Mouse (Mus musculus) limb, embryonic 11.5 days (tissue): ENCODE data around the gene Svop. TPM values are rescaled to one million over a fixed set of nuclear protein-coding genes. Genes with fewer than 3 reads are reported as not detected.

ENCODE experiments used
- ATAC-seq: fragments of 200-750 bp; cut with Nextera tagmentation; 2 replicates; pipeline ENCODE4 v1.8.0; 2017; ENCODE audit warnings: low read depth; ENCODE audit not compliant: insufficient number of reproducible peaks, low FRiP score, low TSS enrichment
- DNase-seq: peaks from one replicate; pipeline ENCODE4 v3.0.0-alpha.2; 2015; ENCODE audit warnings: low spot score
- H3K27ac ChIP-seq: fragments of 300-500 bp; sonication (generic); replicated peaks from 2 replicates; pipeline ENCODE4 v1.5.1; 2014; ENCODE audit warnings: low read depth, mild to moderate bottlenecking, low read length
- H3K27me3 ChIP-seq: fragments of 300-500 bp; sonication (generic); 2 replicates; pipeline ENCODE4 v1.6.1; 2014; ENCODE audit warnings: mild to moderate bottlenecking, low read length, mixed read lengths; ENCODE audit not compliant: control insufficient read depth, insufficient read depth
- H3K36me3 ChIP-seq: fragments of 300-500 bp; sonication (generic); 2 replicates; pipeline ENCODE4 v1.6.1; 2014; ENCODE audit warnings: mild to moderate bottlenecking, low read length, moderate library complexity, mixed read lengths; ENCODE audit not compliant: control insufficient read depth, insufficient read depth
- H3K4me1 ChIP-seq: fragments of 300-500 bp; sonication (generic); 2 replicates; pipeline ENCODE4 v1.6.1; 2014; ENCODE audit warnings: low read length, mixed read lengths; ENCODE audit not compliant: control insufficient read depth, insufficient read depth
- H3K4me2 ChIP-seq: fragments of 300-500 bp; sonication (generic); 2 replicates; pipeline ENCODE4 v1.6.1; 2014; ENCODE audit warnings: low read depth, mild to moderate bottlenecking, moderate library complexity; ENCODE audit not compliant: severe bottlenecking
- H3K4me3 ChIP-seq: fragments of 300-500 bp; sonication (generic); 2 replicates; pipeline ENCODE4 v1.5.1; 2014; ENCODE audit warnings: low read depth, low read length
- H3K9ac ChIP-seq: fragments of 300-500 bp; sonication (generic); 2 replicates; pipeline ENCODE4 v1.6.1; 2014; ENCODE audit warnings: mild to moderate bottlenecking, low read length
- H3K9me3 ChIP-seq: fragments of 300-500 bp; sonication (generic); 2 replicates; pipeline ENCODE4 v1.6.1; 2016; ENCODE audit warnings: low read length; ENCODE audit not compliant: control insufficient read depth
- WGBS: fragments of 180-500 bp; shearing (Covaris S2); extraction: QIAGEN DNeasy Blood & Tissue Kit; methylation state at CpG from one replicate; pipeline ENCODE4 v1.1.7; 2014; 5-methylcytosine and 5-hydroxymethylcytosine counted together
- polyA plus RNA-seq: library from polyadenylated mRNA; unstranded; fragments of >200 nt; fragmentation: Nextera tagmentation; extraction: Ambion mirVana; gene quantifications from 2 replicates; pipeline ENCODE4 v1.2.1, GENCODE M21; 2014

Gene Svop
- polyA plus RNA-seq, 1 experiment from 2014 or later, result 0.24 TPM

DNA sequence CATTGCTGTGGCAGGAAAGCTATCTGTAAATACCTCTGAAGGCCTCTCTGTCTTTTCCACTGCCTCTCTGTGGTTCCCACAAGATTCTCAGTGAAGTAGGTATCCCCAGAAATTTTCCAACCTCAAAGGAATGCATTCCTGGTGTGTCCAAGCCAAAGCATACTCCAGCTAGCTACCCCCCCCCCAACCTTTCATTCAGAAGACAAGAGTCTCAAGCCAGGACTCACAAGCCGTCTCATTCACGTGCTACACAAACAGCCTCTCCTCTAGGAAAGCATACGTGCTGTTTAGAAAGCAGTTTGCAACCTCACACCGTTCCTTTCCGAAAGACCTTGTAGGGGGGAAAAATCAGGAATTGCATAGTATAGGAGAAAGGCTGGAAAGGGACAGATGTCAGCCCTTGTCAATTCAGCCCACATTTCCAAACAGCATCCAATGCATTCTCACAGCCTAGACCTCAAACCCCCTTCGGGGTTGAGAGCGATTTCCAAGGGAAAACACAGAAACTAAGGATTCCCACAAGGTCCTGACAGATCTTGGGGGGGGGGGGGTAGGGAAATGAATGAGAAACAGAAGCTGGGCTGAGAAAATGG is 853 bp downstream of the Svop start:
- DNase-seq, result no peak
- WGBS, result 24% methylated on average over 7 of the region's 7 CpGs
- no peak overlapping the region for H3K4me3 ChIP-seq

DNA sequence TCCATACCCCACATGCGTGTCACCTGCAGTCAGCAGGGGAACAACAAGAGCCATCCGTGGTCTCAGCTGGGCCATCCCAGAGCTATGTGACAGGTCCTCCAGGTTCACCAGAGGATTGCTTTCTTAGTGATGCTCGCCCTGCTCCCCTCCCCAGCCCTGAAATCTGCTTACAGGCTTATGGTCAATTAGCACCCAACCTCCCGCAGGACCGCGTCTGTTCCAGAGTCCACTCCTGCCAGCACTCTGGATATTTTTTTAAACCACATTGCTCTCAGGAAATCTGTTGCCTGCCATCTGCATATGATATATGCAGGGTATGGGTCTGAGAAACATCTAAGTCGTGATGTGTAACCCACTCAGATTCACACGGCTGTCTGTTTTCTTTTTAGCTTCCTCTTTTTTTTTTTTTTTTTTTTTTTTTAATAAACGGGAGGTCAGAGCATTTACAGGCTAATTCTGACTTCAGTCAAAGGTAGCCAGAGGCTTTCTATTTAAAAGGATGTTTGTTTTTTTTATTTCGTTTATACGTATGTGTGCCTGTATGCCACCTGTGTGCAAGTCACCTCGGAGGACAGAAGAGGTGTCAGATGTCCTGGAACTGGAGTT is 3.4 kb downstream of the Svop start:
- no peak for ATAC-seq
- 76% methylated on average over 12 of the region's 12 CpGs for WGBS

More for the DNA sequence above, 853 bp downstream of the Svop start:
- Histone ChIP-seq H3K27me3 (no peaks in the 10 kb centered on the region; the same call in 1 of the 2 replicates), H3K4me1 (no peaks in the 10 kb centered on the region; the same call in 1 of the 2 replicates), H3K9ac (no peak overlapping the region), H3K9me3 (no peaks in the 10 kb centered on the region), H3K4me2 (no peak overlapping the region; the same call in 1 of the 2 replicates), H3K27ac (no peak overlapping the region), H3K36me3 (no peaks in the 10 kb centered on the region)
- no peak for ATAC-seq

DNA sequence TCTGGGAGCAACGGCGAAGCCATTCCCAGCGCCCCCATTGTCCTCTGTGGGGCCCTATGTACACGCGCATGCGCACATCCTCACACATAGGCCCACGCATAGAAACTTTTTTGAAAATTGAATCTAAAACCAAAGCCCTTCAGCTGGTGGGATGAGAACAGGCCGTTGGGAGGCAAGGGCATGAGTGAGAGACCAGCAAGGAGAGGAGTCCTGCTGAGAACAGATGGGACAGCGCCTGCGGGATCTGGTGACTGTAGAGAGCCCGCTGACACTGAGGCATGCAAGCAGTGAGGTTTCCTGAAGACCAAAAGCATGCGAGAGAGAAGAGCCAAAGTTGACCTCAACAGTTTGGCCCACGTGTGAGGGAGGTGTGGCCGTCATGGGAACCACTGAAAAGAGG is 5.9 kb downstream of the Svop start:
- no peak overlapping the region for H3K4me2 ChIP-seq
- no peak for ATAC-seq

More for the DNA sequence above, 3.4 kb downstream of the Svop start:
- Histone ChIP-seq H3K27ac (no peak overlapping the region), H3K36me3 (no peaks in the 10 kb centered on the region), H3K4me3 (no peak overlapping the region), H3K27me3 (no peaks in the 10 kb centered on the region; the same call in 1 of the 2 replicates), H3K4me1 (no peaks in the 10 kb centered on the region; the same call in 1 of the 2 replicates), H3K9me3 (no peaks in the 10 kb centered on the region), H3K4me2 (no peak overlapping the region), H3K9ac (no peak overlapping the region)
- DNase-seq, result no peak

GRCm38 (mm10) chr5:114077009-114077408 is 14.4 kb downstream of the Svop start:
- Histone ChIP-seq H3K27ac (no peak overlapping the region), H3K36me3 (no peaks in the 10 kb centered on the region), H3K4me1 (no peaks in the 10 kb centered on the region), H3K9me3 (no peaks in the 10 kb centered on the region), H3K9ac (no peak overlapping the region; the same call in 1 of the 2 replicates), H3K27me3 (no peaks in the 10 kb centered on the region), H3K4me3 (no peak overlapping the region), H3K4me2 (no peak overlapping the region)
- WGBS, result 75% methylated on average over 8 of the region's 8 CpGs
- DNase-seq (no peak), ATAC-seq (no peak)

More for the DNA sequence above, 5.9 kb downstream of the Svop start:
- WGBS, result 78% methylated on average over 14 of the region's 14 CpGs
- Histone ChIP-seq H3K9ac (no peak overlapping the region), H3K36me3 (no peaks in the 10 kb centered on the region), H3K4me1 (no peaks in the 10 kb centered on the region), H3K4me3 (no peak overlapping the region), H3K9me3 (no peaks in the 10 kb centered on the region), H3K27me3 (no peaks in the 10 kb centered on the region), H3K27ac (no peak overlapping the region)
- DNase-seq, result no peak

DNA sequence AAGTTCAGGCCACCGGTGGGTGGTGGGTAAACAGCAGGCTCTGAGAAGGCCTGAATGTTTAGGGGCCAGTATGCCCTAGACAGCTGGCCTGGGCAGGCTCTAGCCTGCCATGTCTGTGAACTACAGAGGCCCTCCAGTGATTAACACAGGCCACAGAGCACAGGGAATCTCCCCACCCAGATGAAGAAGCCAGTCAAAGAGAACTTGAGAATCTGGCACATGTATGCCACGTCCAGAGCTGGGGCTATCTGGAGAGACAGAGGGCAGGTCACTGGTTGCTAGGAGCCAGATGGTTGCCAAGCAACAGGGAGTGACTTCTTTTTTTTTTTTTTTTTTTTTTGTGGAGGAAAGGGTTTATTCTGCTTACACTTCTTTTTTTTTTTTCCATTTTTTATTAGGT is 19.1 kb downstream of the Svop start:
- Histone ChIP-seq H3K36me3 (no peaks in the 10 kb centered on the region), H3K9ac (no peak overlapping the region), H3K27ac (no peak overlapping the region), H3K4me1 (no peaks in the 10 kb centered on the region), H3K27me3 (no peaks in the 10 kb centered on the region), H3K4me2 (no peak overlapping the region), H3K9me3 (no peaks in the 10 kb centered on the region), H3K4me3 (no peak overlapping the region)
- ATAC-seq, result no peak
- 47% methylated on average over 2 of the region's 2 CpGs for WGBS
- DNase-seq, result no peak

GRCm38 (mm10) chr5:114070858-114071257 is 20.5 kb downstream of the Svop start:
- Histone ChIP-seq H3K9me3 (no peaks in the 10 kb centered on the region), H3K27me3 (no peaks in the 10 kb centered on the region), H3K27ac (no peak overlapping the region), H3K9ac (no peak overlapping the region), H3K4me3 (no peak overlapping the region), H3K36me3 (no peaks in the 10 kb centered on the region), H3K4me1 (no peaks in the 10 kb centered on the region), H3K4me2 (no peak overlapping the region)
- WGBS, result 94% methylated on average over 4 of the region's 4 CpGs
- DNase-seq (no peak), ATAC-seq (no peak)

DNA sequence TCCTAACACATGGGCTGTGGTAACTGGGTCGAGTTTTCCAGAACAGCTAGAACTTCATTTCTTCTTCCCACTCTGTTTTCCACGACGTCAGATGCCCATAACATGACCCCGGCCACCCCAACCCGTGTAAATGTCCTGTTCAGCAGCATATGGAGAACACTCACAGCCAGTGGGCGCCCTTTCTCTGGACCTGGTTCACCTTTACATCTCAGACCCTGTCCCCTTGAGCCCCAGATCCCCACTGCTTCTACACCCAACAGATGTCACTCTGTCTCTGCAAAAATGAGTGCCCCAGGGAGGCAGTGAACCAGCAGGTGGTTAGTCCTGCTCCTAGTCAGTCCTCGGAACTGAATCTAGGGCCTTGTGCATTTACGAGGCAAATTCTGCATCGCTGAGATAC is 23.4 kb downstream of the Svop start:
- ATAC-seq (no peak), DNase-seq (no peak)
- H3K27ac ChIP-seq, result no peak overlapping the region
- H3K9ac ChIP-seq, result no peak overlapping the region
- no peak overlapping the region for H3K4me3 ChIP-seq
- no peaks in the 10 kb centered on the region for H3K36me3 ChIP-seq
- no peaks in the 10 kb centered on the region for H3K4me1 ChIP-seq
- WGBS, result 71% methylated on average over 9 of the region's 9 CpGs
- no peaks in the 10 kb centered on the region for H3K9me3 ChIP-seq
- no peaks in the 10 kb centered on the region for H3K27me3 ChIP-seq
- H3K4me2 ChIP-seq, result no peak overlapping the region

GRCm38 (mm10) chr5:114067543-114067942 is 23.8 kb downstream of the Svop start:
- Histone ChIP-seq H3K9ac (no peak overlapping the region), H3K4me3 (no peak overlapping the region), H3K27ac (no peak overlapping the region), H3K27me3 (no peaks in the 10 kb centered on the region), H3K4me2 (no peak overlapping the region), H3K36me3 (no peaks in the 10 kb centered on the region), H3K9me3 (no peaks in the 10 kb centered on the region), H3K4me1 (no peaks in the 10 kb centered on the region)
- 82% methylated on average over 9 of the region's 9 CpGs for WGBS
- ATAC-seq (no peak), DNase-seq (no peak)
